Mouse (Mus musculus) megakaryocyte progenitor cell, adult 5-6 weeks (primary cell): ENCODE results near the gene Tmem246. TPM values are rescaled to one million over a fixed set of nuclear protein-coding genes. Genes with fewer than 3 reads are reported as not detected.

Experiments used
- ATAC-seq: replicated peaks from 2 replicates; pipeline ENCODE4 v1.8.0; 2016; ENCODE audit warnings: mild to moderate bottlenecking, moderate TSS enrichment, inconsistent platforms; ENCODE audit not compliant: poor library complexity
- total RNA-seq, 2 experiments: library from RNA; stranded (forward) in 1 of 2; stranded (reverse) in 1 of 2; fragments of 157-497, 149-512 nt in 1 of 2; fragments of 200-1000 nt in 1 of 2; gene quantifications; 2 replicates each; pipeline versions ENCODE4 v1.2.3 to v1.2.4; 2015 to 2017

Tmem246 gene
- total RNA-seq, 2 experiments from 2014 or later = 0.08 to 0.35 TPM

DNA sequence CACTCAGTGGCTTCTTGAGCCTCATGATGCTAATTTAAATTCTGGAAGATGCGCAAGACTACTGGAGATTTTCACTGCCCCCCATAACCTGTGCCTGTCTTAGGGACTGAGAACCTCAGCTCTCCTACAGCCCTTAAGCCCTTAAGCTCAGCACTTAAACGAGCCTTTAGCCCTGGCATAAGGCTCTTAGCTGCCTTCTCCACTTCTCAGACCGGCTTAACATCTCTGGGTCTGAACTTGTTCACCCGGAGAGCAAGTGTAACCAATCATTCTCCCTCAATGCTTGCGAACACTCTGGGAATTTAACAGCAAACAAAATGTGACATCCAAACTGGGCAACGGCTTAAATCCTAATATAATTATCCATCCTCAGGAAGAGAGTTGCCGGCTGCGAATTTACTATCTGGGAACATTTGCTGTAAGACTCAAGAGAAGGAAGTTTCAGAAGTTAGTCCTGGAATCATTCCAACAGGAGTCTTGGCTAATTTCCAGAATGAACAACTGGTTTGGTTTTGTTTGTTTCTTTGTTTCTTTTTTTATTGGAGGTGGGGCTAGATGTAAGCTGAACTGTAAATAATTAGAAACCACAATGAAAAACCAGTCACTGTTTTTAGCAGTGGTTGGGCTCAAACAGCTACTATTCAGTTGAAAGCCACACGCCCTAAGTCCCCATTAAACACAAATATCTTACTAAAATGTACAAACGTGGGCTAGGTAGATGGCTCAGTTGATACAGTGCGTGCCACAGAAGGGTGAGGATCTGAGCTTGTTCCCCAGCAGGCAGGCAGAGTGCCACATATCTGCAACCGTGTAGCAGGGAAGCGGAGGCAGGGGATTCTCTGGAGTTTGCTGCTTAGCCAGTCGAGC is 13.5 kb downstream of the Tmem246 start:
- no peak for ATAC-seq

DNA sequence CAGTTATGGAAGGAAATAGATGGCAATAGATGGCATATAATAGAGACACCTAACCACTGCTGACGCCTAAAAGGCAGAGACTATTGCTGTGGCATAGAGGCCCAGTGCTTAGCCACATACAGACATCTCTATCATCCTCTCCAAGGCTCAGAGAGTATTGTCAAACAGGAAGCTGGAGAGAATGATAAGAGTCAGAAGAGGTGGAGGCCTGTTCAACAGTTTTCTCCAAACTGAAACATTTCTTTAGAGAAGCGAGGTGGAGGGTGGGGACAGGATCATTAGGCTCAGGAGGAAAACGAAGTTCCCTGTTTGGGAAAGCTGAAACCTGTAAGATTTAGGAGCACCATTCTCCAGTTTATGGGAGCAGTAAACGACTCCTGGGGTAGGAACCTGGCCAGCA is 16.4 kb downstream of the Tmem246 start:
- peak; percentile 96 for ATAC-seq

DNA sequence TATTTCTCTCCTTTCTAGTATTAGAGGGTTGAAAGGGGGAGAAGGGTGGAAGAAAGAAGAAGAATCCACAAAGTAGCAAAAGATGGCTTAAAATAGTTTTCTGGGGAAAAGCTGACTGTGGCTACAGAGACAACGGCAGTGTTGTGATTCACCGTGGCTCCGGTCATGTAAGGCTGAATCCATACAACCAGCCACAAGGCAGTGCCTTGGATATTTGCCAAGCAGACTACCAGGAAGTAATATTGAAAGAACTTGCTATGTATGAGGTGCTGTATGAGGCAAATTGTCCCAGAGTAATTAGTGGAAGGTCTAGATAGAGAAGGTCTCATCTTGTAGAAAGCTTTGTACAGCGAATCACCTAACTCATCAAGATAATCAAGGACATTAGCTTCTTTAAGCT is 25.5 kb downstream of the Tmem246 start:
- no peak for ATAC-seq

DNA sequence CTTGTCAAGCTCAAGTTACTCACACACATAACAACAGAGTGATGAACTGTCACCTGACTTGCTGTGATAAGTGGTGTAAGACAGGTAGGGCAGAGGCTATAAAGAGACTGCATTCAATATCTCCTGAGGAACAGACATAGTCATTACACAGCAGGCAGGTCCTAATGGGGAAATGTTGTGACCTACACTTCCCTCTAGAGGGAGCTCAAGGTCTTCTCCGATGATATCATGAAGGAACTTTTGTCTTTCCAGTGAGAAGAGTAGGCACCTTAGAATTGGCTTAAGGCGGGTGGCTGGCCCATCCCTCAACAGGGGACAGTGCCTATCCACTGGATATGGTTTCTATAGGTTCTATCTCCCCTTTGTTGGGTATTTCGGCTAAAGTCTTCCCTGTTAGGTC is 30.1 kb downstream of the Tmem246 start:
- peak; percentile 100 for ATAC-seq

DNA sequence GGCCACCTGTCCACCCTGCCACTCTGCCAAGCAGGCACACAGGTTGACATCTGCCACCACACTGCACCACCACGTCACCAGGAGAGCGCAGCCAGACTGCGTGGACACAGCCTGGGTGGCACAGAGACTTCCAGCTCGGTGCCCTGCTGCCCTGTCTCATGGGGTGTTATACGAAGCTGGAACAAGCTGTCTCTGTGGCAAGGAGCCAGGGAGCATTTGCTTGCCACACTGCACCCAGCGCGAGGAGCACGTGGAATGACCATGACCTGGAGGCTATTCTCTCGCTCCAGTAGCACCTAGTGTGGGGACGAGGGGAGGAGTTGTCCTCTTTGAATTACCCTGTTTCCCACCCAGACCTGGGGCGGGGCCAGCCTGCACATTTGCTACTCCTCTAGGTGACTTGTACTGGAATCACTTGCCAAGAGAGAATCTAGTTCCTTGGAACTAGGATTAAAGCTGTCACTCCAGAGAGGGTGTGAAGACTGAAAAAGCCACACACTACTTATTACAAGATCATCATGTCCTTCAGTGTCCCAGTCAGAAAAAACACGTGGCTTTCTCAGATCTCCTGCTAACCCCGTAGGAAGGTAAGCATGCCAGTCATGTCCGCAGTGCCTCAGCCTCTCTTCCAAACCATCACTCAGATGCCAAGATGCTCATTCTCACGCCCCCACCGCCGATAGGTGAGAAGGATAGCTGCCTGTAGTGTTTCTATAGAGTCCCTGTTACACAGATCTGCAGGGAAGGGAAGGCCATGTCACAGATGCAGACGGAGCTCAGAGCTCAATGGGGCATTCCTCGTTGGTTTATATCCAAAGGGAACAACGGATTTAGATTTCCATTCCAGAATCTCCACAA is 37.5 kb downstream of the Tmem246 start:
- no peak for ATAC-seq

DNA sequence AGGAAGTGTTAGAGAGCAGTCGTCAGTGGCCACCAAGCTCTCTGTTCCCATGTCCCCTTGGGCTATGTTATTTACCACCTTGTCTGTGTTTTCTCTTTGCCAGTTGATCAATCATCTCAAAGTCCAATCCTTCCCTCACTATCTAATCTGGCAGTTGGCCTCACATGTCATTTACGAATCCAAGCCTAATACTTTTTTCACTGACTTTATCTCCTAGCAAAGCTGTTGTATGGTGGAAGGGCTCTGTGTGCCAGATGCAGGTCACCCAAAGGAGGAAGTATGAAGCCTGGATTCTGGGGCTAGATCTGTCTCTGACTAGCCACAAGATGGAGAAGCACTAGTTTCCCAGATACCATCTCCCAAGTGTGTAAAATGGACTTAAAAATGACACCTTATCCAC is 39.5 kb downstream of the Tmem246 start:
- ATAC-seq = no peak

DNA sequence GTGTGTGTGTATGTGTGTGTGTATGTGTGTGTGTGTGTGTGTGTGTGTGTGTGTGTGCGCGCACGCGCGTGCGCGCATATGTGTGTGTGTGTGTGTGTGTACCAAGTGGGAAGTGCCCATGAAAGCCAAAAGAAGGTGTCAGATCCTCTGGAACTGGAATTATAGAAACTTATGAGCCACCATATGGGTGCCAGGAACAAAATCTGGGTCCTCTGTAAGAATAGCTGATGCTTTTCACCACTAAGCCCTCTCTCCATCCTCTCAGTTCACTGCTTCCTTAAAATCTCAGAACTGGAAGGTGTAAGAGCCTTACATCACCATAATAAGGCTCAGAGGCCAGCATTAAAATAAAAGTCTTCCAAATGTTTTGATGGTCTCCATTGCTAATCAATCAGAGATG is 40.3 kb downstream of the Tmem246 start:
- ATAC-seq = no peak

DNA sequence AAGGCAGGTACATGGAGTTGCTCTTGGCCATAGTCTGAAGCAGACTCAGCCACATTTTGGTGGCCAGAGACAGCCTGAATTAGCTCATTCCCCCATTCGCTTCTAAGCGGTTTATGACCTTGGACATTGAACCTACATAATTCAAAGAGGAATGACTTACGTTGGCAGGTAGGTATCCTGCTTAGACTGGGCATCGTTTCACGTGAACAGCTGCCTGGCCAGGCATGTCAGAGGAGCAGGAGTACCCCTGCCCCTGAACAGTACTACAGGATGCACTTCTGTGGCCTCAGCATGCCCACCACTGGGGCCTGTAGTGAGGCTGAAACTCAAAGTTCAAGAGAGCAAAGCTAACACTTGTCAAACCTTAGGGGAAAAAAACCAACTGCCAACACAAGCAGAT is 44.3 kb downstream of the Tmem246 start:
- no peak for ATAC-seq

DNA sequence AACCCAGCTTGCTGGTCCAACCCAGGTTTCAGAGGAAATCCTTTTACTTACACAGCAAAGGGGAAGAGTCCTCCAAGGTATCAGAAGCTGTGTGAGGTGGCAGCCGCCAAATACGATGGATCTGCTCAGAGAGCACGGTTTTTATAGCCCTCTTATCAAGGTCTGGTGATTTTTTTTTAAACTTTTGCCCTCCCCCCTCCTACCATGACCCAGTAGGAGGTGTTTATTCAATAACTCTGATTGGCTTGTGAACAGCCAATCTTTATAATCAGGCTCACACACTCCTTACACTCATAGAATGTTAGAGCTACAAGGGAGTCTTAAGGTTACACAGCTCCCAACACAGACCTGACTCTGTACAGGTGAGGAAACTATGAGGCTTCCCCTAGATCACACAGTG is 48.3 kb downstream of the Tmem246 start, which contains the start of gene Aldob:
Gene Aldob, minus strand, starts transcription at position 164 of the 400 bp plus-strand sequence.
- ATAC-seq = no peak

DNA sequence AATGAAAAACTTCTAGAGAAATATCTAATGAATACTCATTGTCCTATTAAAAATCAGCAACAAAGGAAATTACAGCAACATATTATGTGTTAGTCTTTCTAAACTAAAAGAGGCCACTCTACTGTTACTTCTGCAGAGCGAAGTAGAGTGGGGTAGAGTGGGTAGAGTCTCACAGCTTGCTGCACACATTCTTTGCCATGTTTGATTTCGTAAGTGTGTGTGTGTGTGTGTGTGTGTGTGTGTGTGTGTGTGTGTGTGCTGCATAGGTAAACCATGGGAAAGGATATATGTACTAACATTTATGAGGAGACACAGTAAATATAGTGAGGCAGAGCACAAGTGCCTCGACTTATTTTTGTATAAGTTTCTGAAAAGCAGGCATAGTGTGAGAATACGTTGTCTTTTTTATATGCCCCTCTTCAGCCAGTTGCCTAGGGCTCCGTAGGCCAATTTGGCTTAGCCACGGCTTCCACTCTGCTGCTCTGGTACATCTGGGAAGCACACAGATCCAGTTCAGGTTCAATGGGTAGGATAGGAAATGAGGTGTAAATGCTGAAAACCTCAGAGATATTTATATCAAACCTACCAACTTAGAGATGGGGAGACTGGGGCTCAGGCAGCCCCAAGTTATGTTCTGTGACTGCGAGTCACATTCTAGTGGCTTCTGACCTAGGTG is 50.0 kb downstream of the Tmem246 start:
- no peak for ATAC-seq

DNA sequence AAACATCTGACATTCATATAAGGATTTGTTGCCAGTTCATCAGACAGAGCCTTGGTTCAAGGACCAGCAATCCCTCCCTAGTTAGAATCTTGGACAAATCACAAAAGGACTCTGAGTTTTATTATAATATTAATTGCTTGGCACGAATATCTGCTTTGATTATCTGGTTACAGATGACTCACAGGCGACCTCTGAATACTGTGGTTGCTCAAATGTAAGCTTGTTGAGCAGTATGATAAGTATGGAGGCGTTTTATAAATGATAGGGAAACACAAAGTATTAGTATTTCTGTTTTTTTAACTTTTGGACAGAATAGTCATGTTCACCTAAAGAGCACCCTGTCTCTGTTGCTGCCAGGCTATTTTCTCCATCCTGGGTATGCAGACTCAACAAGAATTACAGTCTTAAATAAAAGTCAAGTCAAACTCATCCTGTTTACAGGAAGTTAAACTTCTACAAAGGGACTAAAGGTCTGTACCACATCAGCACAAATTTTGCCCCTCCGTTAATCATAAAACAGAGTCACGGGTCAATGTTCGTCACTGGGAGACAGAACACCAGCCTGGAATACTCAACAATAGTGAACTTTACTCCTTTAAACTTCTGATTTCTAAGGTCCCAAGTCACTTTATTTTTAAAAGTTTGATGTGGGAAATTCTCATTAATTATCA is 50.7 kb downstream of the Tmem246 start:
- no peak for ATAC-seq

DNA sequence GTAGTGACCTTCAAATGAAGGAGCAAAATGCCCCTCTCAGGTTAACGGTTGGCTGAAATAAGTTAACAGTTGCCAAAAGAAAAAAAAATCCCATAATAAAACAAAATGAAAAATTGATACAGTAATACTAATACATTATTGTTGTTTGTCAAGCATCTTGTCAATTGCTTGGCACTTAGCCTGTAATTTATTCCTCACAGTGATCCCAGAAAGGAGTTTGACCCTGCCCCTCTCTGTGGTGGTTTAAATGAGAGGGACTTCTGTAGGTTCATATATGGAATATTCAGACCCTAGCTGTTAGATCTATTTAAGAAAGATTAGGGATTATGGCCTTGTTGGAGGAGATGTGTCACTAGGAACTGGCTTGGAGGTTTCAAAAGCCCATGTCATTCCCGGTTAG is 51.6 kb downstream of the Tmem246 start:
- ATAC-seq = no peak

DNA sequence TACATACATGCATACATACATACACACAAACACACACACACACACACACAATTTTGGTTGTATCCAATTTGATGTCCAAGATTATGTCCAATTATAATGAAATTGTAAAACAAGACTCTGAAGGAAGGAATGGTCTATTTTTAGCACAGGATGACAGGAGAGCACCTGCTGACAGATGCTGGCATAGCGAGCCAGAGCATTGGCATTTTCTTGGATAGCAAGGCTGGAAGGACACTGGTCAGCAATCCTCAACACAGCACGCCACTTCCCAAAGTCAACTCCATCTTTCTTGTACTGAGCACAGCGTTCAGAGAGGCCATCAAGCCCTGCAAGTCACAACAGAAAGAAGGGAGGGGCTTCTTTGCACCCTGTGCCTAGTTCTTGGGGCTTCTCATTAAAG is 56.7 kb downstream of the Tmem246 start:
- no peak for ATAC-seq

DNA sequence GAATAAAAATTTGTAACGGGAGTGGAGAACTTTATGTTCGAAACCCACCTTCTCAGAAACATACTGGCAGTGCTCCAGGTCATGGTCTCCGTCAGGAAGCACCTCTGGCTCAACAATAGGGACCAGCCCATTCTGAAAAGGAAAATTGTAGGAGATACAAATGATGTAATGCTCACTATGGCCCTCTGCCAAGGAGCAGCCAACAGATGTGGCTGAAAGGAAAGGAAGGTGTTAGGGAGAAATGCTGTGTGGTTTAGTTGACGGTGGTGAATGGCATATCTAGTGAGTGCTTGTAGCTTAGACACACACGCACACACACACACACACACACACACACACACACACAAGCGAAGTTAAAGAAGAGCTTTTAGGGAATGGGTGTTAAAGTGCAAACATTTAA is 58.0 kb downstream of the Tmem246 start:
- ATAC-seq = no peak

DNA sequence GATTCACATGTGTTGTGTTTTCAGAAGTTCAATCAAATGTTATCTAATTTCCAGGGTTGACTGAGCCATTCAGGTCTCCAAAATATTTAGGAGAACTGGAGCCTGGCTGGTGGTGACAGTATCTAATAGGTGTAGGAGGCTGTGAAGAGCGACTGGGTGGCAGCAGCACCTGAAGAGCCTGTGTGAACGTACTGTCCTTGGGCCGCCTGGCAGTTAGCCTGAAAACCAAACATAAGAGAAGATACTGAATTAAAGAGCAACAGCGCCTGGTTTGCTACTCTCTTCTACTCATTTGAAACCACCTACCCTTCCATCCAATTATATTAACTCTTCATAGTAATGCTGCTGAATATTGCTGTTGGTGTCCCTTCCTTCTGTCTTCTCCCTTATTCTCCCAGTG is 61.0 kb downstream of the Tmem246 start:
- no peak for ATAC-seq

DNA sequence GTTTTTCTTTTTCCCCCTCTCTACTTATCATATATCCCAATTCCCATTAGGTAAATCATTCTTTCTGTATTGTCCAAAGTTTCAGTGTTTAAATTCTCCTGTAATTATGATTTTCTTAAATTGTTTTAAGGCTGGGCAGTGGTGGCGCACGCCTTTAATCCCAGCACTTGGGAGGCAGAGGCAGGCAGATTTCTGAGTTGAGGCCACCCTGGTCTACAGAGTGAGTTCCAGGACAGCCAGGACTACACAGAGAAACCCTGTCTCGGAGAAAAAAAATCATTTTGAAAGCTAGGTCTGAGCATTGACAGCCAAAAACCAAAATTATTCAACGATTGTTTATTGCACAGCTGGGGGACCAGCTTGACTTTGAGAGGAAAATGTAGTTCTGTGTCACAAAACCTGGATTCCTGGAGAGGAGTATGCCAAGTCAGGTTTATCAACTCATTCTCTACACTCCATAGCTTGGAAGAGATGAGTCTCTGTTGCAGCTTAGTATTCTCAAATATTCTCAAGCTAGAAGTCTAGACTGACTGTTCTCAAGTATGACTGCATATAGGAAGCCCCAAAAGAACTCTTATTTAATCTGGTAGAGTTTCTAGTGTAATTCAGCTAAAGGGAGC is 61.9 kb downstream of the Tmem246 start:
- ATAC-seq = no peak

DNA sequence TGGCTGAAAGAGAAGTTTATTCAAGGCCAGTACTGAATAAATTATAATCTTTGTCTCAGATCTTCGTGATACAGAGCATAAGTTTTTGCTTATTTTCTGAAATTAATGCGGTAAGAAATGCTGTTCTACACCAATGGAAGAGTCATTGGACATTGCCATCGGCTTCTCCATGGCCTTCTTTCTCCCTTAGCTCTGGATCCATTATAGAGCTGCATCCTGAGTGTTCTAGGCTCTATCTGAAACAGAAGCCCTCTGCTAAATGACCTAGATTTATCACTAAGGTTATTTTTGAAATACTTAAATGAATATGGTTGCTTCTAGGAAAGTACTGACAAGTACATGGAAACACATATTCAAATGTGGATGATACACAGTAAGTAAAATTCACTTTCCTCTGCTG is 62.6 kb downstream of the Tmem246 start:
- ATAC-seq = no peak
